Mouse (Mus musculus) thymus, adult 2 months (tissue): ENCODE data around the gene St8sia1.

Experiments used
- CTCF ChIP-seq: fragments of 200-500 bp; IDR thresholded peaks from 2 replicates; pipeline ENCODE4 v1.5.1; 2012; ENCODE audit warnings: mild to moderate bottlenecking, control low read depth, low read length, moderate library complexity, borderline replicate concordance; ENCODE audit not compliant: control insufficient read depth, poor library complexity, insufficient read depth; ENCODE audit errors: extremely low read depth
- POLR2A ChIP-seq: fragments of 200-500 bp; IDR thresholded peaks from 2 replicates; pipeline ENCODE4 v1.6.1; 2012; ENCODE audit warnings: mild to moderate bottlenecking, low read length, control low read depth, moderate library complexity; ENCODE audit not compliant: control insufficient read depth, poor library complexity, insufficient read depth; ENCODE audit errors: extremely low read depth

DNA sequence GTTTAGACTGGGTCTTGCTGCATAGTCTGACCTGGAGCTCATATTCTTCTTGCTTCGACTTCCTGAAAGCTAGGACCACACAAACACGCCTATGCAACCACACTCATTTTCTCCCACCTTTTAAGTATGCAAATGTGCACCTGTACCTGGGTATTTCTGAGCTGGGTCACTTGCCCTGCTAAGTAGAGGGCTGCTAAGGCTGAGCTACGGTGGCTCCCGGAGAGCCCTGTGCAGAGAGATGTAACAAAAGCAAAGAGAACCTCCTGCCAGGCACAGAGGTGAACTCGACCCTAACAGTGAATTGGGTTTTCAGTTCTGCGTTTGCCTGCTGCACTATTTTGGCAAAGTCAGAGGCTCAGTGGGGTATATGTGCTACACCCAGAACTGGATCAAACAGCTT is 23.4 kb upstream of the St8sia1 start:
- no peak for TF ChIP-seq CTCF
- no peak for TF ChIP-seq POLR2A
